Mouse (Mus musculus) heart, postnatal 14 days (tissue): ENCODE results near the gene Eme1. TPM values are rescaled to one million over a fixed set of nuclear protein-coding genes. Genes with fewer than 3 reads are reported as not detected.
"Not testable (repeated sequence)": the region's sequence is repeated elsewhere in the genome, so short reads cannot be mapped to it uniquely, and the experiment has no call there.

Experiments used
- DNase-seq, 2 experiments: peaks; one replicate each; pipeline ENCODE4 v3.0.0; 2021 to 2022
- intact Hi-C: fragments of 180-260 bp; cut with DNase I; formaldehyde crosslinking; loops from one replicate; pipeline ENCODE4 v1.15.1; 2025
- total RNA-seq, 2 experiments: library from RNA; stranded (reverse); gene quantifications; 2 replicates each; pipeline ENCODE4 v1.2.3; 2021

Gene Eme1
- total RNA-seq, 2 experiments from 2014 or later, result 0.45 to 1.5 TPM

DNA sequence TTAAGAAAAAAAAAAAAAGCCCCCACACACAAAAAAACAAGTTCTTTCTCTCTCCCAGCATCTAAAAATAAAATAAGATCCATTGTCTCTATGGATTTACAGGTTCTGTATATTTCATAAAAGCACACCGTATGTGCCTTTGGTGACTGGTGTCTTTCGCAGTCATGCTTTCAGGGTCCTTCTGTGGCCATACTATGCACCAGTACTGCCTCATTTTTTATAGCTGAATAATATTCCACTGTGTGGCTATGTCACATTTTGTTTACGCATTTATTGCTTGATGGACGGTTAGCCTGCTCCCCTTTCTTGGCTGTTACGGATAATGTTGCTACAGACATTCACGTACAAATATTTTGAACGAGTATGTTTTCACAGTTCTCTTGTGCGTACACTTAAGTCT is 791 bp downstream of the Eme1 start:
- intact Hi-C loops, result no loop called here
- no peak for DNase-seq

DNA sequence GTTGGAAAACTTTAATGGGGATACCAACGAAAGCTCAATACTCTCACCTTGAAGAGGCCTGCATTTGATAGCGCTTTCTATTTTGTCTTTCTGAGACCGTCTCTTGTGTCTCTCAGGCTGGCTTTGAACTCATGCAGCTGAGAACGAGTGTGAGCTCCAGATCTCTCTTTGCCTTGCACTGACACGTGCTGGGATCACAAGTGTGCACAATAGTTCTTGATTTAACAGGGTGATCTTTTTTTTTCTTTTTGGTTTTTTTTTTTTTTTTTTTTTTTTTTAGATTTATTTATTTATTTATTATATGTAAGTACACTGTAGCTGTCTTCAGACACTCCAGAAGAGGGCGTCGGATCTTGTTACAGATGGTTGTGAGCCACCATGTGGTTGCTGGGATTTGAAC is 2.5 kb downstream of the Eme1 start:
- intact Hi-C loops, DNase-seq: not testable (repeated sequence)

DNA sequence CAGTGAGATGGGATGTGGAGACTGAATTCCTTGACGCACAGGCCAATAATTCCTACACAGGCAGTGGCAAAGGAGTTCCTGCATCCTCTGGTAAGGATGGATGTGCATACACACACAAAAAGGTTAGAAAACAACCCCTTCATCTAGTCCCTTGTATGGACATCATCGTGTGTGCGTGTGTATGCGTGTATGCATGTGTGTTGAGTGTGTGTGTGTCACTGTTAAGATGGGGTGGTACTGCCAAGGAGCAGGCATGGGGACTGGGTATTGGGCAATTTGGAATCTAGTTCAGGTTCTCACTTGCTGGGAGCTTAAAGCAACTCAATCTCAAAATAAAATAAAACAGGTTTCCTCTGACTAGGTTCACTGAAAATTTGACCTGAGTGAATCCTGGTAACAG is 7.3 kb downstream of the Eme1 start:
- no peak for DNase-seq
- intact Hi-C loops, result no loop called here

DNA sequence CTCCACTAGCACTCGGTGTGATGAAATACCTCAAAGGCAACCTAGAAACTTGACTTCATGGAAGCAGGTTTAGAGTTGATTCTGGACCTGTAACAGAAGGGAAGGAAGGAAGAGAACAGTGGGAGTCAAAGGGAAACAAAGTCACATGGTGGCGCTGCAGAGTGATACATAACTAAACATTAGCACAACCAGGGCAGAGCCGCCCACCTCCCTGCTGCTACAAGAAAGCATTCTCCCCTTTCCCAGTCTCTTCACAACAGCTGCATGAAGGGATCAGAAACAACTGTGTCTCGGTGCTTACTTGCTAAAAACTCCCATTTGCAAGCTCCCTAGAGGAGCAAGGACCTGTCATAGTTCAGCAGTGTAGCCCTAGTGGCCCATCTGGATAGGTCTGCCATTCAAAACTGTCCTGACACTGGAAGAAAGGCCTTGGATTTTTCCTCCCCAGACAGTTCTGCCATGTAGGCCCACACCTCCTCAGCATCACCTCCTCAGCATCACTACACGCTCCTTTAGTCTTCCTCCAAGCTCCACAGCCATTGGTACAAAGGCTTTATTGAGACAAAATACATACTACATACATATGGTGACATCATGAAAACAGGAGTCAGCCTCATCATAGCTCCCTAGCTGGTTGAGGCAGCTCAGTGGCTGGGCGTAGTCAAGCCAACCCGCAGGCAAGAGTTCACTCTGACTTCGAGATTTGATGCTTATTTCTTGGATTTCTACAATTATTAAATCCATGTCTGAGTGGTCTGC is 9.1 kb downstream of the Eme1 start:
- no peak for DNase-seq
- intact Hi-C loops, result no loop called here

DNA sequence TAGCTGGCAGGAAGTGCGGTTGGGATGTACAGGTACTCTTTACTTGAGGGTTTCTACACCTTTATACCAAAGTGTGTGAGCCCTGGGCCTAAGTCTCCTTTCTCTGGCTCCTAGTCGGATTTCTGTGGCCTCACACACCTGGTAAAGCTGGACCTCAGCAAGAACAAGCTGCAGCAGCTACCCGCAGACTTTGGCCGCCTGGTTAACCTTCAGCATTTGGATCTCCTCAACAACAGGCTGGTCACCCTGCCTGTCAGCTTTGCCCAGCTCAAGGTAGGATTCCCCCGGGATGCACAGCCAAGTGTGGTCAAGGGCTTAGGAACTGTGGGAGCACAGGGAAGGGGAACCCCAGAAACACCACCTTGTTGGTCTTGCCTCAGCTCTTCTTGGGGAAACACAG is 19.3 kb downstream of the Eme1 start:
- intact Hi-C loops, result loop anchor here (5.0 kb wide), 1 partner anchor 83 kb away; no protein-coding TSS in a partner anchor
- DNase-seq, result no peak

DNA sequence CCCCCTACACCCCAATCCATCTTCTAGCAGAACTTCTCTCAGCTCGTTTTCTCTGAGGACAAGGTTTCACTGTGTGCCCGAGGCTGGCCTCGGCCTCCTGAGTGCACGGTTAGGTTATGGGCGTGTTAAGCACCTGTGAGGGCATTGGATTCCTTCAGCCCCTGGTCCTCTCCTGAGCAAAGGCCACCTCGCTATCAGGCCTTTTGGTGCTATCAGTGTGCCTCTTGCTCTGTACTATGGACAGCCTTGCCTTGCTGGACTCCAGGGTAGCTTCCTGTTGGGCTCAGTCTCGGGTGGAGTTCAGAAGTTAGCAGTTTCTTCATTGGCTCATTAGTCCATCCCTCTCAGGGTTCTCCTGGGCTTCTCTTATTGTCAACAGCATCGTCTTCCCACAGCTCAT is 20.8 kb downstream of the Eme1 start:
- intact Hi-C loops, result loop anchor here (5.0 kb wide), 1 partner anchor 84 kb away; no protein-coding TSS in a partner anchor

DNA sequence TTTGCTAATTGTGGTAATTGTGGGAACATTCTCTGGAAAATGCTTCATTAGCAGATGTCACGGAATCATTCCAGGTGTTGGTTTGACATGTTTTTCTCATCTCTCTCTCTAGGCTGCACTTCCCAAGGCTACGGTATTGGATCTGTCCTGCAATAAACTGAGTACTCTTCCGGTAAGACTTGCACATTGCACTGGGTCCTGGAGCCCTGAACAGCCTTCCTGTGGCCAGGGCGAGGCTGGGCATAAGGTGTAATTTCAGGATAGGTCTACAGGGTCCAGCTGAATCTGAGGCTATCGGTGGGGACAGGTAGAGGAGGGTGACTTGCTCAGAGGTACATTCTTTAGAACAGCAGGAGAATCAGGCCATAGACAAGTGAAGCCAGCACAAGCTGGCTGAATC is 21.8 kb downstream of the Eme1 start:
- no peak for DNase-seq

More for the DNA sequence above, 20.8 kb downstream of the Eme1 start:
- DNase-seq, result no peak

DNA sequence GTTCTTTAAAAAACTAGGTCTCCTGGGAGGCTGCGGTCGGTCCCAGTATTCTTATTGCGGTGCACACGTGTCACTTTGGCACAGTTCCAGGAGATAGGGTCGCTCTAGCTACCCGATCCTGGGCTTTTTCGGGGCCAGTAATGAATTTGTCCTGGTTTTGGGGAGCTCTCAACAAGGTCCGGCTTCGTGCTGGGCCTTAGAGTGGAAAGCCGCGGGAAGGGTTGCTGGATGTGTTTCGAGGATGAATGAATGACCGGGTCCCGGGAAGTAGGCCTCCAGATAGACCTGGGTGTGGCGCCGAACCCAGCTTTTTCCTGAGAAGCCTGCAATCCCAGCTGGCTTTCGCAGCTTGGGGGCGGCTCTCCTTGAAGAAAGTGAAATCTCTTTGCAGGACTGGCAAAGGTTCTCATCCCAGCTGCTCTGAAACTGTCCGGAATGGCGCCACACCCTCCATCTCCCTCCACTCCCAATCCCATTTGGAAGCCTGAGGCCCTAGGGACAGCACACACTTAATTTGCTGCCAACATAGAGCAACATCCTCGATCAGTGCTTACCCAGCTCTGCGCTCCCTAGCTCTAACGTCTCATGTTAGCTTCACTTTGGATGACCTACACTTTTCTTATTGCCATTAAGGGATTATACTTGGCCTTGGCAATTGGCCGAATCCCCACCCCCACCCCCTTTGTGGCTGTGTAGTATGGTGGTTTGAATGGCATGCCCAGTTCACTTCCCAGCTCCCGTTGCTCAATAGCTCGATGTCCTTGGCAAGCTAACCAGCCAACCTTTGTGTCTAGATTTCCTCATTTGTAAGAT is 23.4 kb downstream of the Eme1 start:
- intact Hi-C loops, result loop anchor here (5.0 kb wide), 1 partner anchor 87 kb away; no protein-coding TSS in a partner anchor
- peak; percentile 55 to 57 for DNase-seq

More for the DNA sequence above, 21.8 kb downstream of the Eme1 start:
- intact Hi-C loops, result loop anchor here (5.0 kb wide), 1 partner anchor 85 kb away; no protein-coding TSS in a partner anchor

DNA sequence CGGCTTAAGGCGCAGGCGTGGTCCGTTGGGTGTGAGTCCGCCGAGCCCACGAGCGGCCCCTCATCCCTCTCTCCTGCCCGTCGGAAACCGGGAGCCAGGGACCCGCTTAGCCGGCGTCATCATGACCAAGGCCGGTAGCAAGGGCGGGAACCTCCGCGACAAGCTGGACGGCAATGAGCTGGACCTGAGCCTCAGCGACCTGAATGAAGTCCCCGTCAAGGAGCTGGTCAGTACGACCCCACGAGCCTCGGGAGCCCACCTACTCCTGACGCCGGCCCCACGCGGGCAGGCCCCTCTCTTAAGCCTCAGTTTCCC is 23.9 kb downstream of the Eme1 start:
- DNase-seq, result no peak
- intact Hi-C loops, result loop anchor here (5.0 kb wide), 1 partner anchor 87 kb away; no protein-coding TSS in a partner anchor

DNA sequence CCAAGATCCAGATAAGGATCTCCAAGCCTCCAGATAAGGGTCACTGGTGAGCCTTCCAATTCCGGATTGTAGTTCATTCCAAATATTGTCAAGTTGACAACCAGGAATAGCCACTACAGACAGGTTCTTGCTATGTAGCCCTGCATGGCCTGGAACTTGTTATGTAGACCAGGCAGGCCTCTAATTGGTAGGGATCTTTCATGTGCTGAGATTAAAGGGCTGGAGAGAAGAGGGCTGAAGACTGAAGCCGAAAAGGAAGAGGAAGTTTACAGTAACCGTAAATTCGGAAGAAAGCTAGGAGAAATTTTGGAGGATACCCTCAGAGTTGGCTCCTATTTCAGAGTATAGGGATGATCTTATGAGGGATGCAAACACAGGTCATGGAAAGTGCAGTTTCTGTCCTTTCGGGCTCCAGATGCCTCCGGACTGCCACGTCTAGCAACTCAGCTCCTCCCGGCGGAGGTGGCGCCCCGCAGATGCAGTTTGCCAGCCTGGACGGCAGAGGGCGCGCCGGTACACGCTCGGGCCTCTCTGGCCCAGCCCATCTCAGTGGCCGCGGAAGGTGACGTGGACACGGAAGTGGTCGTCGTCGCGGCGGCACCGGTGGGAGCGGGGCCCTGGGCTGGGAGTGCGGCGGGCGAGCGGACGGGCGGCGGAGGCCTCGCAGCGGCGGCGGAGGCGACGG is 24.4 kb downstream of the Eme1 start, which contains the start of gene Lrrc59:
Gene Lrrc59, plus strand, starts transcription at position 569 of the 685 bp plus-strand sequence.
- peak; percentile 97 to 99 for DNase-seq
- intact Hi-C loops, result no loop called here

DNA sequence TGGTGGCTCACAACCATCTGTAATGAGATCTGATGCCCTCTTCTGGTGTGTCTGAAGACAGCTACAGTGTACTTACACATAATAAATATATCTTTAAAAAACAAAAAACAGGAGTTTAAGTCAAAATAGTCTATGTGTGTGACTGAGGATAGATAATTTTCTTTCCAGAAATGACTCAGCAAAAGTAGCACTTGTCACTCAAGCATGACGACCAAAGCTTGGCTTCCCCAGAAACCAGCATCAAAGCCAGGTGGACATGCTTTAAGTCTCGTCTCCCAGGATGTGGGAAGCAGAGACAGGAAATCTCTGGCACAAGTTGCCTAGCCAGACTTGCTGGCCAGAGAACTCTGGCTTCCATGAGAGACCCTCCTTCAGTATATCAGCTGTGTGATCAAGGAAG is 31.6 kb downstream of the Eme1 start:
- intact Hi-C loops, result no loop called here
- DNase-seq, result no peak

DNA sequence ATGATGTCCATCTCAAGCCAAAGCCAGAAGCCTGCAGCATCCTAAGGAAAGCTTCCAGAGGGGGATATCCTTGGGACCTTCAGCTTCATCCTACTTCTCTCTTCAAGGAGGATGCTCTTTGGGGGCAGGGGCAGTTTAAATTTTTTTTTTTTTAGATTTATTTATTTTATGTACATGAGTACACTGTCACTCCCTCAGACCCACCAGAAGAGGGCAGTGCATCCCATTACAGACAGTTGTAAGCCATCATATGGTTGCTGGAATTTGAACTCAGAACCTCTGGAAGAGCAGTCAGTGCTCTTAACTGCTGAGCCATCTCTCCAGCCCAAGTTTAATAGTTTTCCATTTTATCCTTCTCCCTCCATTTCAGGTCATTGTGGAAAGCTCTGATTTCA is 32.3 kb downstream of the Eme1 start:
- DNase-seq, result no peak
- intact Hi-C loops, result no loop called here

DNA sequence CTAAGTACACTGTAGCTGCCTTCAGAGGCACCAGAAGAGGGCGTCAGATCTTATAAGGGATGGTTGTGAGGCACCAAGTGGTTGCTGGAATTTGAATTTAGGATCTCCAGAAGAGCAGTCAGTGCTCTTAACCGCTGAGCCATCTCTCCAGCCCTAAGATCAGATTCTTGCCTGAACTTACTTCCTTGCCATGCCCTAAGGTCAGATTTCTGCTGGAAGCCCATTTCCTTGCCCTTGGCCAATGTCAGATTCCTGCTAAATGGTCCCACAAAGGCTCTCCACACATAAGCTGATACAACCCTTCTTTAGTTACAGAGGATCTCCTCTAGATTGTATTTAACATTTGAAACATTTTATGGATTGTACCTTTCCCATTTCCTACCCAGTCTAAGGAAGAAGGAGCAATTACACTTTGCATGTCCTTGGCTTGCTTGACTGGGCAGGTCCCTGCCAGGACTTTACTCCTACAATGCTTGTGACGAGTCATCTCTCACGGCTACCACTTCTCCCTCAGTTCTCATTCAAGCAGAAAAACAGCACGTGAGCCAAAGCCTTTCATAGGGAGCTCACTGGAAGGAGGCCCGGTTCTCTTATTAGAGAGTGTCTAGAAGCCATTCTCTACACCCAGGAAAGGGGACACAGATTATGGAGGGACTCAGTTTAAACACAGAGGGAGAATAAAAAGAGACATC is 32.9 kb downstream of the Eme1 start:
- no peak for DNase-seq
- intact Hi-C loops, result no loop called here

DNA sequence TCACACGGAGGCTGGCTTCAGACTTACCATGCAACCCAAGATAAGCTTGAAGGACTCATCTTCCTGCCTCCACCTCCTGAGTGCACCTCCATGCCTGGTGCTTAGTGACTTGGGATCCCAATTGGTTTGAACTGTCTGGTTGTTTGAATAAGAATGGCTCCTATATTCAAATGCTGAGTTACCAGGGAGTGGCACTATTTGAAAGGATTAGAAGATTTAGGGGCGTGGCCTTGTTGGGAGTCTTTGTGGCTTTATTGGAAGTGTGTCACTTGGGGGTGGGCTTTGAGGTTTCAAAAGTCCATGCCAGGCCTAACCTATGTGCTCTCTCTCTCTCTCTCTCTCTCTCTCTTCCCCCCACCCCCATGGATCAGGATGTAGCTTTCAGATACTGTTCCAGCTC is 36.1 kb downstream of the Eme1 start:
- intact Hi-C loops, result no loop called here
- no peak for DNase-seq

DNA sequence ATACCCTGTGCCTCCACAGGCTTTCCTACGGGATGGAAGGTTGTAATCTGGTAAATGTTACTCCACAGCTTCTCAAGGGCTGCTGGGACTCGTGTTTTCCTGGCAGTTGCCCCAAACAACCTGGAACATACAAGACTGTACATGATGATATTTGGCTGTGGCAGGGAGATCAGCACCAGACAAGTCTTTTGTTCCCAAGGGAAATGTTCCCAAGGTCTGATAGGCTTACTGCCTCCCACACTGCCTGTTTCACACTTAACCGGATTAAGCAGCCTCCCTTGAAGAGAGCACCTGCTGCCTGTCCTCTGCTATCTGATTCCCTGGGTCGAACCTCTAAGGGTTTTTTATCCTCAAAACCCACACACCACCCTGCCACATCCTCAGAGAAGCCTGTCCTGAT is 38.3 kb downstream of the Eme1 start:
- intact Hi-C loops, result no loop called here
- DNase-seq, result no peak

DNA sequence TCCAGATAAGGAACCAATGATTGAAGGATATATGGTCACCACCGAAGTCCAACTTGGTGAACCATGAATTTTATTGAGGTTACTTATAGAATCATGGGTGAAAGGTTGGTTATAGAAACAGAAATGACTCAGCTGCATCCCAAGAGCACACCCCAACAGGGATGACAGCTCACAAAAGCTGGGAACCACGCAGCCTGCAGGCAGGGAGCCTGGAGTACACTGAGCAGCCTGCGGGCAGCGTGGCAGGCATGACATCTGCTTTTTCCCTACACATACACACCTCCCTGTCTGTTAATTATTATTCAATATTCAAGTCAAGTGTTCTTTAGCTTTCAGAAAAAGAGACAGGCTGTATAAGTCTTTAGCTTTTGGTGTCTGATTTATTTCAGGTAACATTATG is 39.2 kb downstream of the Eme1 start:
- intact Hi-C loops, result no loop called here
- no peak for DNase-seq

DNA sequence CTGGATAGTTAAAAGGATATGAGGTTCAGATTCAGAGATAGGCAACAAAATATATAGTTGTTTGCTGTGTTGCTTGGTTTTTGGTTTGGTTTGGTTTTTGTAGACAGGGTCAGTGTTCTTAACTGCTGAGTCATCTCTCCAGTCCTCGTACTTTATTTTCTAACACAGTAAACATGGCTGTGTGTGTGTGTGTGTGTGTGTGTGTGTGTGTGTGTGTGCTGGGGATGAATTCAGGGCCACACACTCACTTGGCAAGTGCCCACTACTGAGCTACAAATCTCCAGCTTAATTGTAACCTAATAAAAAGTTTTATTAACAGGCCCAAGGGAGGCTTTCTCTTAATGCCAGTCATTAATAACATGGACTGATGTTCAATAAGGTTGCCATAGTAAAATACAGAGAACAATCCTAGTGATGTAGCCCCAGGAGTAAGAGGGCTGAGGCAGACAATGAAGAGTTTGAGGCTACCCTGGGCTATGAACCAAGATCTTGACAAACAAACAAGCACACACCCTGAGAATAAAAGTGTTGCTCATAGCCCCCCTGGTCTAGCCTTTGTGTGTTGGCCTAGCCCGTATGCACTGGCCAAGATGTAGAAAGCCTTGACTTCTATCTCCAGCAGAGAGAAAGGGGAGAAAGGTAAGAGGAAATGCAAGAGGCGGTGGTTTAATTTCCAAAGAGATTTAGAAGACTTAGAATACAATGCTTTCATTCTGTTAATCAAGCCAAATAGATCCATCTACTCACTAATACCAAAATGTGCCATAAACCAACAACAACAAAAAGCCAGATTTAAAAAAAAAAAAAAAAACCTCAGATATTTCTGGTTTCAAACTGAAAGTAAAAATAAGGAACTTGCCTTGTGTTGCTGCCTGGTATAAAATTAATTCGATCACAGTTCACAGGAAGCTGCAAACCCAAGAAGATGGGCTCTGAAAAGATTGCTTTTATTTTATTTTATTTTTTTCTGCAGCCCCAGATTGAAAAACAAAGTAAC is 42.7 kb downstream of the Eme1 start:
- intact Hi-C loops, result no loop called here
- DNase-seq, result no peak

DNA sequence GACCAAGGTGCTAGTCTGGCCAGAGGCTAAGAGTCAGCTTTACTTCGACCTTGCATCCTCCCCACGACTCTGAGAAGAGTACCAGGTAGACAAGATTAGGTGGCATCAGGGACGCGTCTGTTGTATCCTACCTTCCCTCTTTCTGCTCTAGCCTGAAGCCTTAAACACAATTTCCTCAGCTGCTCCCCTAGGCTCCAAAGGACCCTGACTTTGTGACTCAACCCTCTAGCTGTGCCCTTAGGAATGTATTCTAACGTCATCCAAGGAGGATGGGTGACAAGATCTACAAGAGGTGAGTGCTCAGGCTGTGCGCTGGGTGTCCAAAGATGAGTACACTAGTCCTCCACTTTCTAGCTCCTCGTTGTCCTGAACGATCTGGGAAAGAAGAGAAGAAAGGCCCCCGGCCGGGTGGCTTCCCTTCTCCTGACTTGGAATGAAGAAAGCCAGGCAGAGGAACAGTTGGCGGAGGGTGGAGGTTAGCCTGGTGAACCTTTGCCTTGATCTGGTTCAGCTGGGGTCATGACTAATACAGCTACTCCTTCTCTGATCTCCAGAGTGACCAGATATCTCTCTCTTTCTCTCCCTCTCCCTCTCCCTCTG is 51.3 kb downstream of the Eme1 start:
- intact Hi-C loops, result loop anchor here (5.0 kb wide), 1 partner anchor 50 kb away; no protein-coding TSS in a partner anchor
- DNase-seq, result no peak
